Mouse (Mus musculus): Measurements from ENCODE around the gene Armt1.

DNA sequence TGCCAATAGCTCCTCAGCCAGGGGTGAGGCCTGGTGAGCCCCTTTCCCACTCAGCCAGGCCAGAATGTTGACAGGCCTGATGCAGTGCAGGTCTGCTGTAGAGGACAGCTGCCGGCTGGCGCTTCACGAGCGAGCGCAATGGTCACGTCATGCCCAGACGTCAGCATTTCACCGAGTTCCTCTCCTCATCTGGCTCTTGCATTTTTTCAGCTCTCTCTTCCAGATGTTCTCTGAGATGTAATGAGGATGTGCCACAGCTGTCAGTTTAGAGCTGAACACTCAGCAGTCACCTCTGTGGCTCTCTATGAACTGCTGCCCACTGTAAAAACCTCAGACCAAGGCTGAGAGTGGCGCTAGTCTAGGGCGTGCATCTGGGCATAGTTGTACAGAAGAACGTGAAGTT, 41.3 kb downstream of the Armt1 start:
- TF ChIP-seq POLR2A (IDR thresholded peaks at IDR 0.05; ENCODE audit: insufficient read depth, low read length) (no peak), CTCF (IDR thresholded peaks at IDR 0.05; ENCODE audit: low read depth, low read length) (no peak)
